9 mouse cellular contexts compared by ENCODE assay signal in the genomic region with DNA sequence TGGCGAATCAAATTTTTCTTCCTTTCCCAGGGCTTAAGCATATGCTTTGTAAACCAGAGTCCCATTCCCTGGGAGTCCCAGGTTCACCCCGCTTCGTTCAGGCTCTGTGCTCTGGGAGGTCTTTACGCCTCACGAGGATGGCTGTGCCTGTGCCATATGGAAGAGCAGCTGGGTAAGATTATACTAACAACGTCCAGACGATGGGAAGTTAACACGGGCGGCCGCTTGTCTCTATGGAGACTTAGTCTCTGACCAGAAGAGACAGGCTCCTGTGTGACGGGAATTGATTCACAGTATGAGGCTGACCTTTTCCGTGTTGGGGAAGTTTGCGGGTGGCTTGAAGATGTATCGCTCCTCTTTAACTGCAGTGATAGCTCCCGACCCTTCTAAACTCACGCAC.
DNase-seq lines count a peak whose midpoint lies in the region; ATAC-seq and TF ChIP-seq lines count a peak whose summit lies in the region.
"Had no signal": no experiment of that assay in that cellular context is flagged by ENCODE, and none has a peak within 500 bp of the region (broad histone marks: within the 10 kb centered on the region; RNA-seq: fewer than 3 reads in every experiment).

No protein-coding gene starts in this region.

- no peak for TF ChIP-seq CTCF in left cerebral cortex, adult 2 months (IDR thresholded peaks at IDR 0.05)

- H3K27ac ChIP-seq in left cerebral cortex, adult 2 months = no peak overlapping the region
- no peak overlapping the region for H3K27ac ChIP-seq in hindbrain, embryonic 14.5 days
- H3K27ac ChIP-seq in neural tube, embryonic 12.5 days = no peak overlapping the region

- H3K4me3 ChIP-seq in left cerebral cortex, adult 2 months = no peak overlapping the region
- H3K4me3 ChIP-seq in hindbrain, embryonic 14.5 days (replicated peaks; ENCODE audit: low read length) = no peak overlapping the region
- no peak overlapping the region for H3K4me3 ChIP-seq in neural tube, embryonic 12.5 days

- peak; percentile 26 to 43 for DNase-seq in left cerebral cortex, postnatal 10 days (ENCODE audit: extremely low spot score in 1 of 2, low spot score in 2 of 2)
- DNase-seq in left cerebral cortex, adult 2 months (ENCODE audit: extremely low spot score in 1 of 2, low spot score in 2 of 2) = no peak
- peak; percentile 11 for DNase-seq in cerebellum, postnatal 36 days
- peak; percentile 39 for DNase-seq in hindbrain, embryonic 14.5 days (ENCODE audit: low spot score)
- no peak for DNase-seq in kidney, postnatal 4 days
- DNase-seq in B cell, adult 2 months = no peak
- DNase-seq in left cerebral cortex, adult 11 months (ENCODE audit: low spot score) = no peak

- WGBS in hindbrain, embryonic 14.5 days = 36% methylated on average over 16 of the region's 16 CpGs
- WGBS in neural tube, embryonic 12.5 days = 45% methylated on average over 16 of the region's 16 CpGs

- intact Hi-C loops in left cerebral cortex, postnatal 10 days (cut with DNase I) = no loop called here
- intact Hi-C loops in left cerebral cortex, adult 2 months (cut with DNase I) = no loop called here

- no peaks in the 10 kb centered on the region for H3K27me3 ChIP-seq in hindbrain, embryonic 14.5 days (ENCODE audit: control insufficient read depth, insufficient read depth, low read length)
- no peaks in the 10 kb centered on the region for H3K27me3 ChIP-seq in neural tube, embryonic 12.5 days (replicated peaks)
- H3K27me3 ChIP-seq: Patski had no signal

- no peak overlapping the region for H3K9ac ChIP-seq in hindbrain, embryonic 14.5 days
- no peak overlapping the region for H3K9ac ChIP-seq in neural tube, embryonic 12.5 days

- H3K4me2 ChIP-seq in hindbrain, embryonic 14.5 days (replicated peaks) = peak overlapping the region; percentile 9; the same call in 1 of the 2 replicates
- H3K4me2 ChIP-seq in neural tube, embryonic 12.5 days (replicated peaks) = peak overlapping the region; percentile 40

- no peaks in the 10 kb centered on the region for H3K36me3 ChIP-seq in hindbrain, embryonic 14.5 days (replicated peaks; ENCODE audit: control insufficient read depth, insufficient read depth)
- H3K36me3 ChIP-seq in neural tube, embryonic 12.5 days = no peaks in the 10 kb centered on the region

- 0 out of 2 replicates have a peak, but pooled peaks have one; percentile 27 for ATAC-seq in hindbrain, embryonic 14.5 days (ENCODE audit: low FRiP score)
- ATAC-seq in neural tube, embryonic 12.5 days (ENCODE audit: low FRiP score, low read depth) = peak; percentile 43; the same call in 1 of the 2 replicates
- ATAC-seq: Patski had no signal

- H3K9me3 ChIP-seq in hindbrain, embryonic 14.5 days (ENCODE audit: control insufficient read depth, low read length) = no peaks in the 10 kb centered on the region
- H3K9me3 ChIP-seq in neural tube, embryonic 12.5 days = no peaks in the 10 kb centered on the region

- no peaks in the 10 kb centered on the region for H3K4me1 ChIP-seq in hindbrain, embryonic 14.5 days (replicated peaks; ENCODE audit: control insufficient read depth, insufficient read depth, low read length)
- H3K4me1 ChIP-seq in neural tube, embryonic 12.5 days = peaks cover 11% of the 10 kb centered on the region

Comparison
In these comparisons a context has a peak if more than half of its experiments do, and no peak if none do; other contexts are left out.
1. DNase-seq: peak in left cerebral cortex, postnatal 10 days (2 of 2), cerebellum, postnatal 36 days (2 of 2) and hindbrain, embryonic 14.5 days (single experiment); none in left cerebral cortex, adult 2 months (0 of 2), kidney, postnatal 4 days (0 of 2), B cell, adult 2 months (0 of 2) and left cerebral cortex, adult 11 months (single experiment).